In genomic region chr7:119845541-119845940, GRCm38 (mm10) we compare ENCODE assay signal across 22 mouse cellular contexts. TPM values are rescaled to one million over a fixed set of nuclear protein-coding genes. Genes with fewer than 3 reads are reported as not detected.
DNase-seq lines count a peak whose midpoint lies in the region; ATAC-seq and TF ChIP-seq lines count a peak whose summit lies in the region.
"Had no signal": no experiment of that assay in that cellular context is flagged by ENCODE, and none has a peak within 500 bp of the region (broad histone marks: within the 10 kb centered on the region; RNA-seq: fewer than 3 reads in every experiment).

No protein-coding gene starts in this region.

- peaks cover 53% of the 10 kb centered on the region for H3K36me3 ChIP-seq in liver, embryonic 12.5 days
- H3K36me3 ChIP-seq in MEL (ENCODE audit: control insufficient read depth in 1 of 2, insufficient read depth in 2 of 2, low read length in 2 of 2): peaks cover 11 to 13% of the 10 kb centered on the region in 2 experiments
- H3K36me3 ChIP-seq in intestine, postnatal 0 days (ENCODE audit: control insufficient read depth, insufficient read depth): 0 out of 2 replicates have a peak, but pooled peaks cover 3% of the 10 kb centered on the region
- H3K36me3 ChIP-seq: forebrain, embryonic 12.5 days had no signal

- peaks cover 9% of the 10 kb centered on the region for H3K4me1 ChIP-seq in liver, embryonic 12.5 days
- peaks cover 6 to 12% of the 10 kb centered on the region in 2 experiments for H3K4me1 ChIP-seq in MEL (ENCODE audit: control insufficient read depth in 1 of 2, insufficient read depth in 2 of 2, low read length in 2 of 2)
- H3K4me1 ChIP-seq in intestine, postnatal 0 days (replicated peaks; ENCODE audit: control insufficient read depth, insufficient read depth, low read length): no peaks in the 10 kb centered on the region
- H3K4me1 ChIP-seq: embryonic facial prominence, embryonic 13.5 days; embryonic facial prominence, embryonic 15.5 days; forebrain, embryonic 10.5 days; forebrain, embryonic 12.5 days had no signal

- TF ChIP-seq POLR2A in MEL (IDR thresholded peaks at IDR 0.05; ENCODE audit: control insufficient read depth in 1 of 2, insufficient read depth in 1 of 2, low read depth in 1 of 2, low read length in 2 of 2, poor library complexity in 1 of 2): no peak

- H3K4me3 ChIP-seq in liver, embryonic 12.5 days: no peak overlapping the region
- no peak overlapping the region for H3K4me3 ChIP-seq in MEL (ENCODE audit: control insufficient read depth in 1 of 2, insufficient read depth in 1 of 2, low read depth in 2 of 2, low read length in 2 of 2)
- H3K4me3 ChIP-seq in intestine, postnatal 0 days (ENCODE audit: low read depth, low read length): no peak overlapping the region
- H3K4me3 ChIP-seq: embryonic facial prominence, embryonic 13.5 days; embryonic facial prominence, embryonic 15.5 days; erythroblast, embryonic 14.5 days; forebrain, embryonic 10.5 days; forebrain, embryonic 12.5 days had no signal

- no peak for TF ChIP-seq RAD21 in MEL (IDR thresholded peaks at IDR 0.05; ENCODE audit: low read depth, low read length)

- WGBS in liver, embryonic 12.5 days (ENCODE audit: insufficient replicate concordance): 55% methylated on average over 2 of the region's 2 CpGs
- WGBS in intestine, postnatal 0 days: 78% methylated on average over 2 of the region's 2 CpGs

- ATAC-seq in liver, embryonic 12.5 days: 0 out of 2 replicates have a peak, but pooled peaks have one; percentile 44
- ATAC-seq in intestine, postnatal 0 days: no peak
- ATAC-seq: forebrain, embryonic 14.5 days; forebrain, embryonic 16.5 days had no signal

- TF ChIP-seq EP300 in MEL (IDR thresholded peaks at IDR 0.05; ENCODE audit: low read depth in 1 of 2, low read length in 2 of 2): peak; percentile 87 to 95

- H3K79me2 ChIP-seq in MEL (ENCODE audit: control insufficient read depth, insufficient read depth, low read length, poor library complexity): no peaks in the 10 kb centered on the region

- no peak overlapping the region for H3K9ac ChIP-seq in liver, embryonic 12.5 days
- no peak overlapping the region for H3K9ac ChIP-seq in MEL (ENCODE audit: control insufficient read depth, low read depth, low read length, poor library complexity, severe bottlenecking)
- no peak overlapping the region for H3K9ac ChIP-seq in intestine, postnatal 0 days (ENCODE audit: low read depth, low read length)
- H3K9ac ChIP-seq: embryonic facial prominence, embryonic 13.5 days; embryonic facial prominence, embryonic 15.5 days; forebrain, embryonic 12.5 days had no signal

- H3K9me3 ChIP-seq in liver, embryonic 12.5 days (replicated peaks): no peaks in the 10 kb centered on the region
- no peaks in the 10 kb centered on the region for H3K9me3 ChIP-seq in MEL (replicated peaks; ENCODE audit: insufficient read depth, low read length)
- H3K9me3 ChIP-seq in intestine, postnatal 0 days (ENCODE audit: control insufficient read depth): no peaks in the 10 kb centered on the region
- H3K9me3 ChIP-seq: embryonic facial prominence, embryonic 13.5 days; embryonic facial prominence, embryonic 15.5 days; forebrain, embryonic 10.5 days; forebrain, embryonic 12.5 days had no signal

- no peaks in the 10 kb centered on the region for H3K27me3 ChIP-seq in liver, embryonic 12.5 days (replicated peaks)
- no peaks in the 10 kb centered on the region for H3K27me3 ChIP-seq in MEL (ENCODE audit: control insufficient read depth in 1 of 2, insufficient read depth in 2 of 2, low read length in 2 of 2)
- H3K27me3 ChIP-seq in intestine, postnatal 0 days (replicated peaks; ENCODE audit: control insufficient read depth, insufficient read depth, low read length): no peaks in the 10 kb centered on the region
- H3K27me3 ChIP-seq: embryonic facial prominence, embryonic 13.5 days; embryonic facial prominence, embryonic 15.5 days; forebrain, embryonic 12.5 days had no signal

- H3K27ac ChIP-seq in liver, embryonic 12.5 days: no peak overlapping the region
- H3K27ac ChIP-seq in MEL (ENCODE audit: control insufficient read depth, low read depth, low read length): 0 out of 2 replicates have a peak overlapping the region, but pooled peaks have one; percentile 9
- no peak overlapping the region for H3K27ac ChIP-seq in intestine, postnatal 0 days (ENCODE audit: low read depth, low read length)
- H3K27ac ChIP-seq: embryonic facial prominence, embryonic 13.5 days; embryonic facial prominence, embryonic 15.5 days; forebrain, embryonic 10.5 days; forebrain, embryonic 12.5 days had no signal

- no peak for TF ChIP-seq CTCF in MEL (IDR thresholded peaks at IDR 0.05 in 2 of 3, conservative IDR thresholded peaks at IDR 0.05 in 1 of 3; ENCODE audit: control insufficient read depth in 1 of 3, insufficient read depth in 1 of 3, low read depth in 2 of 3, low read length in 3 of 3, poor library complexity in 1 of 3, severe bottlenecking in 1 of 3)
- TF ChIP-seq CTCF in intestine, postnatal 0 days (IDR thresholded peaks at IDR 0.05; ENCODE audit: low read depth): no peak

- DNase-seq in liver: no peak
- DNase-seq in MEL (ENCODE audit: low read depth, low spot score): peak; percentile 40
- no peak for DNase-seq in layer of hippocampus, adult 9-11 months
- DNase-seq: adrenal gland, adult 2 months; adrenal gland, postnatal 10 days; adrenal gland, postnatal 25 days; cerebellum, adult 11 months; cerebellum, adult 18-20 months; cerebellum, adult 8-10 months; cerebellum, adult 9-11 months; cerebellum, postnatal 14 days; cerebellum, postnatal 36 days; embryo, embryonic 11 days had no signal

- H3K4me2 ChIP-seq in liver, embryonic 12.5 days: no peak overlapping the region
- no peak overlapping the region for H3K4me2 ChIP-seq in intestine, postnatal 0 days (replicated peaks; ENCODE audit: low read depth)
- H3K4me2 ChIP-seq: embryonic facial prominence, embryonic 13.5 days; embryonic facial prominence, embryonic 15.5 days; forebrain, embryonic 12.5 days had no signal

TF ChIP-seq in MEL, 35 proteins besides CTCF, POLR2A, EP300 and RAD21 (continues in another document):
- TF ChIP-seq TCF12 (IDR thresholded peaks at IDR 0.05; ENCODE audit: low read depth, low read length): peak; percentile 92
- TF ChIP-seq TAL1 (IDR thresholded peaks at IDR 0.05; ENCODE audit: low read length): peak; percentile 57
- 0 out of 2 replicates have a peak, but pooled peaks have one; percentile 25 for TF ChIP-seq POLR2AphosphoS2 (IDR thresholded peaks at IDR 0.05; ENCODE audit: low read length)
- peak; percentile 55 for TF ChIP-seq MXI1 (IDR thresholded peaks at IDR 0.05; ENCODE audit: low read depth, low read length)
- TF ChIP-seq SIN3A (IDR thresholded peaks at IDR 0.05; ENCODE audit: low read length): peak; percentile 54
- peak; percentile 55; the same call in 1 of the 2 replicates for TF ChIP-seq MEF2A (IDR thresholded peaks at IDR 0.05; ENCODE audit: extremely low read depth, insufficient replicate concordance, low read depth, low read length, poor library complexity, severe bottlenecking)
- no peak for TF ChIP-seq ZC3H11A (IDR thresholded peaks at IDR 0.05; ENCODE audit: low read depth, low read length)
- TF ChIP-seq MYC (IDR thresholded peaks at IDR 0.05; ENCODE audit: low read depth, low read length): no peak
- TF ChIP-seq SMC3 (IDR thresholded peaks at IDR 0.05; ENCODE audit: low read depth, low read length): peak; percentile 10; the same call in 1 of the 2 replicates
- TF ChIP-seq MAFK (IDR thresholded peaks at IDR 0.05; ENCODE audit: borderline replicate concordance, low read depth, low read length): peak; percentile 41; the same call in 1 of the 2 replicates
- TF ChIP-seq CHD1 (IDR thresholded peaks at IDR 0.05; ENCODE audit: low read depth, low read length): no peak
- TF ChIP-seq KAT2A (conservative IDR thresholded peaks at IDR 0.05; ENCODE audit: low read depth, low read length): 0 out of 2 replicates have a peak, but pooled peaks have one; percentile 16
- no peak for TF ChIP-seq NELFE (IDR thresholded peaks at IDR 0.05; ENCODE audit: low read depth, low read length)
- TF ChIP-seq ETS1 (IDR thresholded peaks at IDR 0.05; ENCODE audit: low read depth, low read length): peak; percentile 77
- TF ChIP-seq POLR2AphosphoS5 (IDR thresholded peaks at IDR 0.05; ENCODE audit: borderline replicate concordance, low read depth, low read length): no peak
- TF ChIP-seq HCFC1 (IDR thresholded peaks at IDR 0.05; ENCODE audit: low read depth, low read length): no peak
- TF ChIP-seq GATA1 (IDR thresholded peaks at IDR 0.05; ENCODE audit: low read depth, low read length): peak; percentile 95
- TF ChIP-seq ELF1 (IDR thresholded peaks at IDR 0.05; ENCODE audit: low read depth, low read length): peak; percentile 50; the same call in 1 of the 2 replicates
- TF ChIP-seq USF1 (IDR thresholded peaks at IDR 0.05; ENCODE audit: low read depth, low read length): no peak

RNA-seq across cellular contexts. Expression of gene Lyrm1, which starts 50.1 kb away (rescaled TPM):
- polyA plus RNA-seq in liver, embryonic 12.5 days (2016; fragmentation: Nextera tagmentation; extraction: Ambion mirVana): 4.3 and 4.6 TPM in 2 replicates
- total RNA-seq in MEL (2012; rRNA removed): 2.1 and 4.0 TPM in 2 replicates
- 1 to 10 TPM in 1 of 2 experiments, not detected in 1; 4.4 TPM for polyA plus RNA-seq in MEL (2012; ENCODE audit: insufficient read depth in 1 of 2, insufficient read length in 2 of 2, low read depth in 1 of 2, low replicate concordance in 2 of 2, missing spikeins in 1 of 2)
- polyA plus RNA-seq in intestine, postnatal 0 days (2015; fragmentation: Nextera tagmentation; extraction: Ambion mirVana): 11.8 and 12.5 TPM in 2 replicates

RNA-seq across cellular contexts. Expression of gene Dcun1d3, which starts 50.6 kb away (rescaled TPM):
- polyA plus RNA-seq in liver, embryonic 12.5 days (2016; fragmentation: Nextera tagmentation; extraction: Ambion mirVana): 3.1 and 3.5 TPM in 2 replicates
- 2.5 and 3.3 TPM in 2 replicates for total RNA-seq in MEL (2012; rRNA removed)
- 1 to 10 TPM in 1 of 2 experiments, not detected in 1; 5.6 TPM for polyA plus RNA-seq in MEL (2012; ENCODE audit: insufficient read depth in 1 of 2, insufficient read length in 2 of 2, low read depth in 1 of 2, low replicate concordance in 2 of 2, missing spikeins in 1 of 2)
- 11.9 and 15.8 TPM in 2 replicates for polyA plus RNA-seq in intestine, postnatal 0 days (2015; fragmentation: Nextera tagmentation; extraction: Ambion mirVana)

RNA-seq across cellular contexts. Expression of gene Eri2, which starts 51.7 kb away (rescaled TPM):
- 16.6 and 16.9 TPM in 2 replicates for polyA plus RNA-seq in liver, embryonic 12.5 days (2016; fragmentation: Nextera tagmentation; extraction: Ambion mirVana)
- 9.4 and 10.6 TPM in 2 replicates for total RNA-seq in MEL (2012; rRNA removed)
- 10 to 100 TPM in 1 of 2 experiments, not detected in 1; 11.0 TPM for polyA plus RNA-seq in MEL (2012; ENCODE audit: insufficient read depth in 1 of 2, insufficient read length in 2 of 2, low read depth in 1 of 2, low replicate concordance in 2 of 2, missing spikeins in 1 of 2)
- 4.2 and 5.0 TPM in 2 replicates for polyA plus RNA-seq in intestine, postnatal 0 days (2015; fragmentation: Nextera tagmentation; extraction: Ambion mirVana)

RNA-seq across cellular contexts. Expression of gene Rexo5, which starts 51.7 kb away (rescaled TPM):
- polyA plus RNA-seq in liver, embryonic 12.5 days (2016; fragmentation: Nextera tagmentation; extraction: Ambion mirVana): 13.6 and 14.0 TPM in 2 replicates
- 10.9 and 11.7 TPM in 2 replicates for total RNA-seq in MEL (2012; rRNA removed)
- polyA plus RNA-seq in MEL (2012; ENCODE audit: insufficient read depth in 1 of 2, insufficient read length in 2 of 2, low read depth in 1 of 2, low replicate concordance in 2 of 2, missing spikeins in 1 of 2): 10 to 100 TPM in 1 of 2 experiments, not detected in 1; 18.3 TPM
- polyA plus RNA-seq in intestine, postnatal 0 days (2015; fragmentation: Nextera tagmentation; extraction: Ambion mirVana): 4.1 and 6.5 TPM in 2 replicates
